Mouse (Mus musculus): Measurements from ENCODE around the gene Olfr1396.
"Not testable (repeated sequence)": the region's sequence is repeated elsewhere in the genome, so short reads cannot be mapped to it uniquely, and the experiment has no call there.

Olfr1396 gene

DNA sequence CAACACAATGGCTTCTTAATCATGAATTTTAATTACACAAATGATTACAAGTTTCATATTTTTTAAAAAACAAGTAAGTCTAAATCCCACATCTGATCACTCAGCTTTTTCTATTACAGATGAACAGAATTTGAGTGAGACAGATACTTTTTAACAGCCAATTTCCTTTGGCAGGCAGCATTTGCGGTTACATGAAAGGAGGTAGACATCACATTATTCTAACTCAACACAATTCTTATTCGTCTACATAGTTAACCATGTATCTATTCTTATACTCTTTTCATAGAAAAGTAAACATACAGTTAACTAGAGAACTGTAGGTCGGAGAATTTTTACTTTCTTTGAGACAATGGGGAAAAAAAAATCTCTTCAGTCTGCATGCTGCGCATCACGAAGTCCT, 24.1 kb downstream of the Olfr1396 start:
- DNase-seq (ENCODE audit: low spot score in 2 of 2) = no peak

DNA sequence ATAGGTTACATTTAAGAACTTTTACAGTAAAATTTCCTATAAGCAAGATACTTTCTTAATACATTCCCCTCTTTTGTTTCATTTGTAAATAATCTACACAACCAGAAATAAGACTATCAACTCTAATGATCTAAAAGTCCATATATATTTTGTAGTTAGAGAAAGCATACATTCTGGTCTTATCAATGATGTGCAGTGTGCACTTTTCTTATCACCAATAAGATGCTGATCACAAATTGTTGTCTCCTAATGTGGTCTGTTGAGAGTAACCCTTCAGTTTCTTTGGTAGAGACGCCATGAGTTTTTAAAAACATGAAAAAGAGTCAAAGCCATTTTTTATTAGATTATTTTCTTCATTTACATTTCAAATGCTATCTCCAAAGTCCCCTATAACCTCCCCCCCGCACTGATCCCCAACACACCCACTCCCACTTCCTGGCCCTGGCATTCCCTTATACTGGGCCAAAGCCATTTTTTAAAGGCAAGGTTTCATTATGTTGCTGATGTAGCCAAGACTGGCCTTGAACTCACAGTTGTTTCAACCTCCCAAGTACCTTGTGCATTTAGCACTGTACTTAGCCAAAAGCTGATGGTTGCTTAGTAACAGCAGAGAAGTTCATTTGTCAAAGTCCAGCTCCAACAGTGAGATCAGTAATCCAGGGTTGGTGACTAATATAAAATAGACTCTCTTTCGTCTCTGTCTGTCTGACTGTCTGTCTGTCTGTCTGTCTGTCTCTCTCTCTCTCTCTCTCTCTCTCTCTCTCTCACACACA, 24.8 kb downstream of the Olfr1396 start:
- no peak for DNase-seq (ENCODE audit: low spot score in 2 of 2)

DNA sequence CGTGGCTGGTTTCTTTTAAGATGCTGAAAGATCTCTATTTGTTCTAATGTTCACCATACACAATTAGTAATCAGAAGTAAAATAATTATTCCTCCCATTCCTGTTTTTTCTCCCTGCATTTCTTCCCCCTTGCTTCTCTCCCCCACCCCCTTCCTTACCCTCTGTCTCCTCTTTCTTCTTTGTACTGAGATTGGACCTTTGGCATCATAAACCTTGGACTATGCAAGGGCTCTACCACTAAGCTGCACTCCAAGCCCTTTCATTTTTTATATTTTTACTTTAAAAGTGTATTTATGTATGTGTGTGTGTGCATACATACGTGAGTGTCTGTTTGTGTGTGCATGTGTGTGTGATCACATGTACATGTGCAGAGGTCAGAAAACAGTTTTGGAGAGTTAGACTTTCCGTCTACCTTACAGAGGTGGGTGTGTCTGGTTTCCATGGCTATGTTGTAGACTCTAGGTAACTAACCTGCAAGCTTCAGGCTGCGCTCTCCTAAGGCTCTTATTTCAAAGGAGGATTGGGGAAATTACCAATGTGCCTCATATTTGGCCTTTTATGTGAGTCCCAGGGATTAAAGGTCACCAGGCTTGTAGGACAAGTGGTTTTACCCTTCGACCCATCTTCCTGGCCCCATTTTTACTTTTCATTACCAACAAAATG, 25.6 kb downstream of the Olfr1396 start:
- no peak for DNase-seq (ENCODE audit: low spot score in 2 of 2)

DNA sequence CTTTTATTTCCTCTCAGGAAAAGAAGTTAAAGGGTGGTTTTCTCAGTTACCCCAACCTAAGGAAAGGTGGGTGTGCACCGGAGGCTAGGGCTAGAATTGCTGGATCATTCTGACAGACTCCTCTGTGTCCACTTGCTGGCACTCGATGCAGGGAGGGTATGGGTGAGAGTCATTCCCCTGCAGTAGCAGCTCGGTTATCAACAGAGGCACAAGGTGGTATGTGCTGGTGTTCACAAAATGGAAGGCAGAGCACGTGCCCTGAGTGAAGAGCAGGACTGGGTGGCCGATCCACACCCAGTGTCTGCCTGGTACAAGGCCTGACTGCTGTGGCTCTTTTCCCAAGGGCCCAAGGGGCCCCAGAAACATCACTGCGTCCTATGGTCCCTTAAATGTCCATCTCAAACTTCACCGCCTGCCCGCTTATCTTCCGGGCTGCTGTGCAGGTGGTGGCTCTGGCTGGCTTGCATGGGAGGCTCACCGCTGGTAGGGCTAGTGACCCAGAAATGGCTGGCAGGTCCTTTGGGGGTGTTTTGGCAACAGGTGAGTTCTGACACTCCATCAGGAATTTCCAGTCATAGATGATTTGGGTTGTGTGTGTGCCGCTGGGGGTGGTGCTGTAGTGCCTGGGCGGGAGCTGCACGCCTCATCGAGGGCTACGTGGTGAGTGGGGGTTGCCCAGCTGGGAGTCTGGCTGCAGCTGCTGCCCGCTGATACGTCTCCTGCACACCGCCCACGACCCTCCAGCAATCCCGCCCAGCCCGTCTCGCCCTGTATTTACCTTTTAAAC, 26.7 kb downstream of the Olfr1396 start:
- DNase-seq (ENCODE audit: low spot score in 2 of 2) = peak; percentile 47 to 60

DNA sequence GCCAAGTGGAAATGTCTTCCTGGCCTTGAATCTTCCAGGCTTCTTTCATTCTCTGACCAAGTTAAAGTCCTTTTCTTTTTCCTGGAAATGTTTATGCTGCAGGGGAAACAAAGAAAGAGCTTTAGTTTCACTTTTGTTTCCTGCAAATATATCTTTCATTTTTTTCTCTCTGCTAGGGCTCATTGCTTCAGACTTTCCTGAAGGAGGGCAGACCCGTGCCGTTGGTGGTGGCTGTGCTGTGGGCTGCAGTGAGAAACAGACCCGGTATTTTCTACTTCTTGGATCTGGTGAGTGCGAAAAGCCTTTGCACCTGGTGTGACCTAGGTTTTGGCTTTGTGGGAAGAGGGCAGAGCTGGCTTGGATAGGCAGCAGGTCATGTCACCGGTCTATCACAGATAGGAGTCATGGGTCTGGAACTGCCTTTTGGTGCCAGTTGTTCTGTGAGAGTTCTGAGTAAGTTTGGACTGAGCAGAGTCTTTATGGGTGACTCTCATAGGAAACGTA, 27.8 kb downstream of the Olfr1396 start:
- DNase-seq (ENCODE audit: low spot score in 2 of 2) = no peak

DNA sequence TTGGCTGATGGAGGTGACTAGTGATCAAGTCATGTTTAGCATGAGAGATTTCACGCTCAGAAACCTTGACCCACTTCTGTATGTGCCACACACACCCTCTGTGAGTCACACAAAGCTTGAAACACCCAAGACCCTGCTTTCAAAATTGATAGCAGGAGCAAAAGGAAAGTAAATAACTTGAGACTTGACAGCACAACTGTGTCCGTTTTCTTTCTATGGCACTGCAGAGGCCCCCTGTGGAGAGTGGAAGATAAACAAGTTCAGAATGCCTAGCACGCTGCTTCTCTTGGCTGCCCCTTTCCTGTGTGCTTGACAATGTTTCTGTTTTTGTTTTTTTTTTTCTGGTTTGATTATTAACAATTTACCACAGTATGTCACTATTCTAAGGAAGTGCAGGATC, 29.8 kb downstream of the Olfr1396 start:
- DNase-seq (ENCODE audit: low spot score in 2 of 2) = no peak

DNA sequence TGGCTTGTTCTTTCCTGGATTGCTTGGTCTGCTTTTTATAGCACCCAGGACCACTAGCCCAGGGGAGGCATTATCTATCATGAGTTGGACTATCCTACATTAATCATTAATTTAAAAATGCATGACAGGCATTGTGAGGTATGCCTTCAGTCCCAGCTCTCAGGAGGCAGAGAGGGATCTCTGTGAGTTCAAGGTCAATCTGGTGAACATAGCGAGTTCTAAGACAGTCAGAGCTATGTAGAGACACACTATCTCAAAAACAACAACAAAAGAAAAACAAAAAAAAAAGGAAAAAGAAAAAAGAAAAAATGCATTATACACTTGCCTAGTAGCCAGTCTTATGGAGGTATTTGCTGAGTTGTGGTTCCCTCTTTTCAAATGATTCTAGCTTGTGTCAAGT, 30.3 kb downstream of the Olfr1396 start:
- no peak for DNase-seq (ENCODE audit: low spot score in 2 of 2)

DNA sequence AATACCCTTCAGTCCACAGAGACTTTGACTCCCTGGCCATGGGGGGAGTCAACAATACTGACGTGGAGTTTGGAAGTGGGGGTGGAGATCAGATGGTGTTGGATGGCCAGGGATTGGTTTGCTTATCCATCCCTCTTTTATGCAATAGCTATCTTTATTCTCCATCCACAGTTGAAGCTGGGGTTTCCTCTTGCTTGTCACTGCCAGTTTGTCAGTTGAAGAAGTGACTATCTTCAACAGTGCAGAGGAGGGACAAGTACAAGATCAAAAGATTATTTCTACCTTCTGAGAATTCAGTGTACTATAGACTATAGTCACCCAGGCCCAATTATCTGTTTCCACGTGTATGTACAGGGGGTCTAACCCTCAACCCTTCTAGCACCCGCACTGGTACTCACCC, 30.9 kb downstream of the Olfr1396 start:
- DNase-seq (ENCODE audit: low spot score in 2 of 2) = no peak

DNA sequence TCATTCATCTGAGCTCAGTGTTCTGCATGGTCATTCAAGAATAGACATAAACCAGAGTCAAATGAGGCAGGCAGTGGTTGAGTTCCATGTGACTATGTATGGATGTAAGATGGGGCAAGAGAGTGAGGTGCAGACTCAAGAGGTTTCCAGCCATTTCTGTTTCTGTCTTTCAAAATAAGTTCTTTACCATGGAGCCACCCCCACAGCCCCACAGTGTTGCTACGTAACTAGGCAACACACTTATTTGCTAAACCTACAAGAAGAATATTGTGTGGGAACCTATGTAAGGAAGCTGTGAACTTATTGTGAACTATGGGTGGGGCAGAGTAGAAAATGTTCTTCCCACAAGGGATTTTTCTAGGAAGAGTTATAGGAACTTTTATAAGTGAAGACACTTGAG, 31.5 kb downstream of the Olfr1396 start:
- no peak for DNase-seq (ENCODE audit: low spot score in 2 of 2)

DNA sequence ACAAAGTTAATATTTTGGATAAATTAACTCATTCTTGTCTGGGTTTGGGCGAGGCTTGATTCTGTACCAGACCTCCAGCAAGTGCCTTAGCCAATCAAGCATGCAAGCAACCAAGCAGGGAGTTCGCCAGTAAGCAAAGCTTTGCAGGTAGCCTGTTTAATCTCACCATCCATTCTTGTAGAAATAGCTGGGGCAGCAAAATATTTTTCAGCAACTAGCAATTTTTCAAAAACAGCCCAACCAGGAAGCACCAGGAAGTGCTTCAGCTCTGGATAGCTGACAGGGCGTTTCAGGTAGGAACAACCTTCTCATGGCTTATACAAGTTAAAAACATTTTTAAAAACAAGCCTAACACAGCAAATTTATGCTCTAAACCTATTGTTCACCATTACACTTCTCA, 32.8 kb downstream of the Olfr1396 start:
- DNase-seq (ENCODE audit: low spot score in 2 of 2) = no peak

DNA sequence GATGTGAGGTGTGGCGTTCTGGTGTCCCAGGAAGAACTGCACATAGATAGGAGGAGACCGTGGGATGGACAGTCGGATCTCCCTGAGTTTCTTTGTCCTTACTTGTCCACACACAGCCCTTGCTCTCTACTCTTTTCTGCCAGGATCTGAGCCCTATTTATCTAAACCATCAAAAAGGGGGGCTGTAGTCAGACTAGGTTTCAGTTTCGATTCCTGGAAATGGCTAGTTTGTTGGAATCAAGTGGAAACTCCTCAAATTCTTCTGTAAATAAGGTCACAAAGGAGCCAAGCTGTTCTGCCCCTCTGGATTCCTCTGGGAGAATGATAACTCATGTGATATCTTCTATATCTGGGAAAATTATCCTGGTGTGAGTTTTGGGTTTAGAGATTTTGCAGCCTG, 33.3 kb downstream of the Olfr1396 start:
- DNase-seq (ENCODE audit: low spot score in 2 of 2) = no peak

DNA sequence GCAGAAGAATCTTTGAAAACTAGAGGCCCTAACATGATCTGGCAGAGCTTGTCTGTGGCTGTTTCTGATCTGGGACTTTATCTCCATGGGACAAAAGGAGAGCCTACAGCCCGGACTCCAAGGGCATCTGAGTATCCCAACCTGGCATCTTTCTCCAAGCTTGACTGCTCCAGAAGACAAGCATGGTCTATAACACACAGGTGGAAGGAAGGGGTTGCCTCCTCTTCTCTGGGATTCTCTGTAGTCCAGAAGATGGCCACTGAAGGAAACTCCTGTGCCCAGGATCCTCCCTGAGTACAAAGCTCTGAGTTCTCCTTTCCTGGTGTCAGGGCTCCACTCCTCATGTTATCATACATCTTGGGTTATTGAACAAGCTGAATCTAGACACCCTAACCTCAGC, 34.0 kb downstream of the Olfr1396 start:
- DNase-seq (ENCODE audit: low spot score in 2 of 2) = no peak

DNA sequence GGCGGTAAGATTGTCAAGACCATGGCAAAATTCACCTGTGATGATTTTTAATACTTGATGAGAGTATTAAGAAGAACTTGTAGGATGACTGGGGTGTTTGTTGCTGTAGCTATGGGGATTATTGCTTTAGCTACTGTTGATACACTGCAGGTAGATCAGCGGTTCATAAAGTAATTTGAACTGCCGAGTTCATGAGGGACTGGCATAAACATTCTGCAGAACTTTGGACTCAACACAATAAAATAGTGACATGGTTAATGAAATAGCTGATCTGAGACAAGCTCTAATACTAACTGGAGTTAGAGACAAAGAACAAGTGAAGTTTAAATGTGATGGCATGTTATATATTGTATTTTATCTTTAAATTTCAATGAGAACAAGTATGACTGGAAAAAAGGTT, 36.0 kb downstream of the Olfr1396 start:
- no peak for DNase-seq (ENCODE audit: low spot score in 2 of 2)

DNA sequence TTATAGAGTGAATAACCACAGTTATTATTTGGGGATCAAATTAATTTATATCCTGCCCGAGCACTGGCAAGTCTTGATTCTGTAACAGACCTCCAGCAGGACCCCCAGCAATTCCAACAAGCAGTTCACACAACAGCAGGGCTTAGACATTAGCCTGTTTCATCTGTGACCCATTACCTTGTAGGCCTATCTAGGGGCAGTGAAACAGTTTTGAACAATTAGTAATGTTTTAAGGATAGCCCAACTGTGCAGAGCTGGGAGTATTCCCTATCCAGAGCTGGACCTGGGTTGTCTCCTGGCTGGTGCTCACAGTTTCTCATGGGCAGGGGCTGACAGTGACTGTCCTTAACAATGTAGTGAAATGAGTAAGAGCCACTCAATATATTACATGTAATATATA, 37.7 kb downstream of the Olfr1396 start:
- DNase-seq (ENCODE audit: low spot score in 2 of 2) = no peak

DNA sequence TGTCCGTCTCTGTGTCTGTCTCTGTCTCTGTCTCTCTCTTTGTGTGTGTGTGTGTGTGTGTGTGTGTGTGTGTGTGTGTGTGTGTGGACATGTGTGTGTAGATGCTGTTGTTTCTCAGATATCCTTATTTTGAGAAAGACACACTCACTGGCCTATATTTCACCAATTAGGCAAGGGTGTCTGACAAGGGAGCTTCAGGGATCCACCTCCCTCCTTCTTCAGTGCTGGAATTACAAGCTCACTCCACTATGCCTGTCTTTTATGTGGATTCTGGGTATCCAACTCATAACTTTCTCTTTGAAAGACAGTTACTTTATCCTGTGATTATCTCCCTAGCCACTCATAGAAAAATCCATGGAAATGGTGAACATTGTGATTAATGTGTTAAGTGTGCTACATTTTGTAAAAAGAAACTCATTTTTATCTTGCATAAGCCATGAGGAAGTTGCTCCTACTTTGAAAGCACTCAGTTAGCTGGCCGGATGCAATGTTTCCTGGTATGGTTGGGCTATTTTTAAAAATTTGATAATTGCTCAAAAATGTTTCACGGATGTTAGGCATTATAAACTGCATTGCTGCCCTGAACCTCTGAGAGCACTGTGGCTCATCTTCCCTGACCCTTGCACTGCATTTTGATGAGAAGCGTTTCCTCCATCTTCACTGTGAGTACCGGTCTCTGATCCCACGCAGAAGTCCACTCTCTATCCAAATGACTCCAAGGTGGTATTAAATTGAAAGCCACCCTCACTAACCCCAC, 38.5 kb downstream of the Olfr1396 start, which contains the start of gene Ifi47:
Ifi47 (plus strand) TSS at position 587 of the 757 bp plus-strand sequence.
- not testable (repeated sequence) for DNase-seq (ENCODE audit: low spot score in 2 of 2)

DNA sequence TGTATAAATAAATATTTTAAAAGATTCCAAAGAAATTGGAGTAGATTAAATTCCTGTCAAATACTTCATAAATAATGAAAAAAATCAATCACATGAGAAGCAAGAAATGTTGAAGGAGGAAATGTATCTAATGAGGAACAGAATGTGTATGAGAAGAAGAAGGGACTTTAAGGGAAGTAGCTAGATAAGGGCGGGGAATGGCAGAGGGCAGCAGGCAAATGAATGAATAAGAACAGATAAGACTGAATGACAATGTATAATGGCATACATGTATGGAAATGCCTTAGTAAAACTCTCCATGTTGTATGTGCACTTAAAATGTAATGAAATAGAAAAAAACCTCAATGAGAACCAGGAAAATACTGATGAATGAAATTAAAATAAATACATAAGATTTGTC, 46.3 kb downstream of the Olfr1396 start:
- DNase-seq (ENCODE audit: low spot score in 2 of 2) = no peak

DNA sequence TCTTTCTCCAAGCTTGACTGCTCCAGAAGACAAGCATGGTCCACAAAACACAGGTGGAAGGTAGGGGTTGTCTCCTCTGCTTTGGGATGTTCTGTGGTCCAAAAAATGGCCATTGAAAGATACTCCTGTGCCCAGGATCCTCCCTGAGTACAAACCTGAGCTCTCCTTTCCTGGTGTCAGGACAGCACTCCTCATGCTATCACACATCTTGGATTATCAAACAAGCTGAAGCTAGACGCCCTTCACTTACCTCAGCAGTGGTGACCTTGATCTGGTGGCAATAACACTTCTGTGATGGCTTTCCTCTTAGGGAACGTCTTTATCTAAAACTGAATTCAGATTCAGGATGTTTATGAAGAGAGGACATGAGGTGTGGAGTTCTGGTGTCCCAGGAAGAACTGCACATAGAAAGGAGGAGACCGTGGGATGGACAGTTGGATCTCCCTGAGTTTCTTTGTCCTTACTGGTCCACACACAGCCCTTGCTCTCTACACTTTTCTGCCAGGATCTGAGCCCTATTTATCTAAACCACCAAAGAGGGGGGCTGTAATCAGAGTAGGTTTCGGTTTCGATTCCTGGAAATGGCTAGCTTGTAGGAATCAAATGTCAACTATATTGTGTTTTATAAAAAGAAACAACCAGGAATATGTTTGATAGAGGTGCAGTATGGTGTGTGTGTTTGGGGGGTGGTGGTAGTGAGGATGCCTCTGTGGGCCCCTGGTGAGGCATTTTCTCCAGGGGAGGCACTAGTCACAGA, 50.8 kb downstream of the Olfr1396 start, which contains the start of gene Tgtp2:
Tgtp2 (minus strand) TSS at position 494 of the 757 bp plus-strand sequence.
- not testable (repeated sequence) for DNase-seq (ENCODE audit: low spot score in 2 of 2)

DNA sequence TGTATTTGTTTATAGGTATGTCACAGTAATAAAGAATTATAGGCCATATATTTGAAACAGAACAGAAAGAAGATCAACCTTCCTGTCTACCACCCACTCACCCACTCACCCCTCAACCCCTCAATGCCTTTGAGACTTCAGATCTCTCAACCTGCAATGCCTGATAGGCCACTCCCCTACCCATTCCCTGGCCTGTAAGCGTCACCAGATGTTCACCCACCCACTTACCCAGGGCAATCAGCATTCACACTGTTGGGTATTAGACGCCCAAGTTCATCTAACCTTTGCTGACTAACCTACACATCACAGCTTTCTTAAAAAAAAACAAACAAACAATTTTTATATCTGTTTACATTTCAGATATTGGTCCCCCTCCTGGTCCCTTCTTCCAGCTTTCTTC, 52.8 kb downstream of the Olfr1396 start:
- not testable (repeated sequence) for DNase-seq (ENCODE audit: low spot score in 2 of 2)

DNA sequence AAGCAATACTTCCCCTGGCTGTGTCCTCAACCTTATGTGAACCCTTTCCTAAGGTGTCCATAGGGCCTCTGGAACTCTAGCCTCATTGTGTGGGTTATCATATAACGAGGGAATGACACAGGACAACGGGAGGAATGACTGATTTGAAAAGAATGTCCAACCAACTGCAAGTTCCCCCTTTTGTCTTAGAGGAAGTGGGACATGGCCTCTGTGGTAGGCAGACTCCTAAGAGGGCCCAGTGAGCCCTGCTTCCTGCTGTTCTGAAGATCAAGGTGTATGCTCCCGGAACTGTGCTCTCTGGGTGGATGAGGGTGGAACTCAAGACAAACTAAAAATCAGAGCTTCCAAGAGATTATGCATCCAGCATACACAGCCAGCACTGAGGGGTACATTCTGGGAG, 54.6 kb downstream of the Olfr1396 start:
- not testable (repeated sequence) for DNase-seq (ENCODE audit: low spot score in 2 of 2)

All from spleen, postnatal 14 days (tissue).